Mouse (Mus musculus): Measurements from ENCODE around the gene Camta1.

Gene Camta1

DNA sequence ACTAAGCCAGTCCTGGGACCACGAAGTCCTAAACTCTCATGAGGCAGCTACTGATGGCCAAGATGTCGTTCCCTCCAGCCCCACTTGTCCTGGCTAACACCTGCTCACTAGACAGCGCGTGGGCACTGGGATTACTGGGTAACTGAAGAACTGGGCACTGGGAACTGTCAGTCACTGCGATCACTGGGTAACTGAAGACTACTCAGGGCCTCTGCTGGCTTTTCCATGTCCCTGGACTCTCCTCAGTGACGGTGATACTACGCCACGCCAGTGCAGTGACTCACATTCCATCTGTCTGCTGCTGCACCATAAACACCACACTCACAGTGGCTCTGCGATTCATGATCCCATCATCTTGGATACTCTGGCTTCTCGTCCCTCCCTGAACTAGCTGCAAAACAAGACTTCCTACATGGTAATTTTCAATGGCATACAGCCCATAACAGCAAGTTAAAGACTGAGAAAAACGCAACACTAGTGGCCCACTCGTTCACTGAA is 81.7 kb downstream of the Camta1 start:
- ATAC-seq (ENCODE audit: low TSS enrichment), result peak; percentile 73; the same call in 1 of the 2 replicates

DNA sequence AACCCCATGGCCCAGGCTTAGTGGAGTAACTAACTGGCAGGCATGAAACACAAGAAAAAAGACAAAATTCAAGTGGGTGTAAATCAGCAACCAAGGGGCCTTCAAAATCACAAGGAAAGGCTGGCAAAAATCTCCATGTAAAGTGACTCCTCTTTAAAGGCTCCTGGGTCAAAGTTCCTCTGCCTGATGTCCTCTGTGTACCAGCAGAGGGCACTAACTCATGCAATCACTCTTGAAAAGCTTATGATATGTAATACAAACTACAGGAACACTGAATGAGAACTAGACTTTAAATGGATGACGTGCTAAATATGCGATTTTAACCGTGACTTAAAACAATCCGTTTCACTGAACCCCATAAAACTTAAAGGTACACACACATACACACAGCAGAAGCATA is 83.2 kb downstream of the Camta1 start:
- no peak for ATAC-seq (ENCODE audit: low TSS enrichment)

DNA sequence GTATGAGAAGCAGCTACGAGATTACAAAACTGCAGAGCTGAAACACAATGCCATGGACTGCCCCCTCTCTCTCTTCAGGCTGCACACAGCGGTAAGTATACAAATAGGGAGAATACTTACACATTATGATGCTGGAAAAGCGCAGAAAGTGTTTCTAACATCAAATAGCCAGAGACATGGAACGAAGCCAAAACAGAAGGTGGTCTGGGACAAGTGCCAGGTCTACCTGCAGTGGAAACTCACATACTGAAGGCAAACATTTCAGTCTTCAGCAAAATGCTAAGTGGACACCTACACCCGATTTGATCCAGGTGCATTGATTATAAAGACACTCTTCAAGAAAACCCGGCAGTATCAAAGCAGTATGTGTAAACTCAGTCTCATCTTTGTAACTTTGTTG is 84.2 kb downstream of the Camta1 start:
- no peak for ATAC-seq (ENCODE audit: low TSS enrichment)

DNA sequence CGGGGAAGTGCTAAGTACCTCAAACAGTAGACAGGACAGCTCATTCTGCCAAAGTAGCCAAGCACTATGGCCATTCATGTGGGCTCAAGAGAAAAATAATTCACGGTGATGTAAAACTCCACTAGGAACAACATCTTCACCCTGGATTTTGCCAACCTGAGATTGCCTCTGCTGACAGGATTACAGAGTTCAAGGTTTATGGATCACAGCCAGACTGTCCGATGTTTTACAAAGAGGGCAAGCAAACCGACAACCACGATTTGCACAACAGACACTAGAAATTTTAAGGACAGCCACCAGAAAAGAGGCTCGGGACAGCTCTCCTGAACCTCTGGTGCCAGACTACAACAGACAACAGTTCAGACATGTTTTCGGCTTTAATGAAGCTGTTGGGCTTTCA is 86.2 kb downstream of the Camta1 start:
- no peak for ATAC-seq (ENCODE audit: low TSS enrichment)

DNA sequence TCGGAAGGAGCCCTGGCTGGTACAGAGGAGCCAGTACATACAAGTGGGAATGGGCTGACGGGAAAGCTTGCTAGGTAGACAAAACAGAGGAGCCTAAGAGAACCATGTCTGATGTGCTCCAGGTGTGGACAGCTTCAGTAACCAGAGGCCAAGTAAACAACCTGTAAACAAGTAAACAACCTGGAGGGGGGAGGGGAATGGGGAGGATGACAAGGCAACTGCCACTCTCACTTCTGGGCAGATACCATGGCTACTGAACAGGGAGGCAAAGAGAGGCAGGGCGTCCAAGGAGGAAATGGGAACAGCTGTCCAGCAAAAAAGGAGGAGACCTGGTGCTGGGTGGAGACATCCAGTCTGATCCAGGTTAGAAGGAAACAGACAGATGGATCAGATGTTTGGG is 88.0 kb downstream of the Camta1 start:
- ATAC-seq (ENCODE audit: low TSS enrichment), result no peak

DNA sequence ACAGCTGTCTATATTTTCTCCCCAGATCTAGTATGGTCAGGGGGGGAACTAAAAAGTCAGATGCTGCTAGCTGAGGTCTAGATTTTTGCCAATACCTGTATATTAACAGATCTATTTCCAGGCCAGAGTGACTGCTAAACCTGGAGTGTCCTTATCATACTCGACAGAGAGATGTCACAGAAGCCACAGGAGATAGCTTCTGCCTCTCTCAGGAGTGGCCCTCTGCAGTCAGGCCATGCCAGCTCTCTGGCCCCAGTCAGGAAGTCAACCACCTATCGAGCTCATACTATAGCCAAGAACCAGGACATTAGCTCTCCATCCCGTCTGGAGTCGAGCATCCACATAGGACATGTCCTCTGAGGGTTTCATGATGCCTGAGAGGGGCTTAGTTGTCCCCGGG is 88.7 kb downstream of the Camta1 start:
- no peak for ATAC-seq (ENCODE audit: low TSS enrichment)

DNA sequence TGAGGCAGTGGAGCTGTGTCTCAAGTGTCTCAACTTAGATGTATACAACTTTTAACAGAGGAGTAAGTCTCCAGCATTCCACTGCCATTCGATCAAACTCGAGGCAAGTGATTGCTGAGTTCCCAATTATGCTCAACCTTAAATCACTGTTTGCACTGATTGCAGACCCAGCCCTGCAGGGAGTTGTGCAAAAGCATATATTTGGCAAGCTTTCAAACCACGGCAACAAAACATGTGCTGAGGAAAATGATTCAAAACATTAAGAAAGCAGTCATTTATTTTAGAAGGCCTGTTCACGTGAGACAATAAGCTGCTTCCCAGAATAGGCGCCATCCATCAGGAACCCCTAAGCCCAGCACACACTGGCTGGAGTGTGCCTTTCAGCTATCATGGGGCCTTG is 91.0 kb downstream of the Camta1 start:
- ATAC-seq (ENCODE audit: low TSS enrichment), result no peak

DNA sequence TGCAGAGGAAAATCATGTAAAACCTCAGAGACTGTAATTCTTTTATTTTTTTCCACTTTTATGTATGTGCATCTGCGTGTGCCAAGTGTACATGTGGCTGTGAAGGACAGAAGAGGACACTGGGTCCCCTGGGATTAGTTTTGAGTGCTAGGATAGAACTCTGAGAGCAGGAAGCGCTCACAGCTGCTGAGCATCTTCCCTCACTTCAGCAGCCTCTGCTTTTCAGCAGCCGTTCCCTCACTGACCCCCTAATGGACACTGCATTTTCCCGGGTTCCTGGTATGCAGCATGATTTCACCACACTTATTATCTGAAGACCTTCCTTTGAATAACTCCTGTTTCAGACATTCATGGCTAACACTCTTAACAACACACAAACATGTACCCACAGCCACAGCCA is 93.9 kb downstream of the Camta1 start:
- no peak for ATAC-seq (ENCODE audit: low TSS enrichment)

DNA sequence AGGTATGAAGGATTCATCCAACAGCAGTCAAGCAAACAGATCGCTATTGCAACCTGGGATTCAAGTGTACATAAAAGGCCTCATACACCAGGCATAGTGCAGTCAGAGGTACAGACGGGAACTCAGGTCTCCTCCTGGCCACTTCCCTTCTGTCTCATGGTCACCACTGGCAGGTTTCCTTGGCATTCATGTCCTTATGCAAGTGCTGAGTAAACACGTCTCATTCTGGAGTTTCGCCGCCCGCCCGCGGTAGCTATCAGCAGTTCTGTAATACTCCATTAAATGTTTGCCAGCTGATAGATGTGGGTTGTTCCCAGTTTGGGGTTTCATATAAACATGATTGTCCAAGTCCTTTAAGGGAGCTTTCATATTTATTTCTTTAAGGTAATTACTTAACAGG is 94.3 kb downstream of the Camta1 start:
- no peak for ATAC-seq (ENCODE audit: low TSS enrichment)

DNA sequence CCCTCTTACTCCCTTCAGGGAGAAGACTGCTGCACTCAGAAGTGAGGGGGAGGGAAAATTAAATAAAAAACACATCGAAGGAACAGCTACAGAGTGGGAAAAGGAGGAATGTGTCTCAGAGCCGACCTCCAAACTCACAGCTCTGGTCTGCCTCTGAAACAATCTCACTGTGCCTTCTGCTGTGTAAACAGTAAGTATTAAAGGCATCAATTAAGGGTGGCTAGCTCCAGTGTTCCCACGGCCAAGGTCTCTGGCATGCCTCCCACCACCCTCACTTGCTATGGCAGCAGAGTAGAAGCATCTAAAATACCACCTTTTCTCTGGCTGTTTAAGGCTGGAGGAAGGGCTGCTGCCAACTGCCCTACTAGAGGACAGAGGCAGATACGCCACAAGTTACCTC is 96.3 kb downstream of the Camta1 start:
- peak; percentile 80 for ATAC-seq (ENCODE audit: low TSS enrichment)

DNA sequence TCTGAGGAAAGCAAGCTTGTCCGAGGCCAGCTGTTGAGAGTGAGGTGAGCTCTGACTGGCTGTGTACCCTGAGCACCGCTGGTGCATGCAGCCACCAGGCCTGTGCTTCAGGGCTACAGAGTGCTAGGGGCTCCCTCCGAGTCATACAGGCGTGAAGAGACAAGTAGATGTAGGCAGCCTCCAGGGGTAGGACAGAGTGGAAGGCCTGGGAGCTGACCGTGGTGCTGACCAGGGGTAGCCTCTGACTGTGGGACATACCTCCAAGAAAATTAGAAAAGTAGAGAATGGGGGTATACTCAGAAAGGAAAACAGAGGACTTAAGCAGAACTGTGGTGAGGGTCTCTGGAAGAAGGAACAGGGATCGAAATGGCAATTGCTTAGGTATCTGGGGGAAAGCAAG is 97.7 kb downstream of the Camta1 start:
- ATAC-seq (ENCODE audit: low TSS enrichment), result no peak

DNA sequence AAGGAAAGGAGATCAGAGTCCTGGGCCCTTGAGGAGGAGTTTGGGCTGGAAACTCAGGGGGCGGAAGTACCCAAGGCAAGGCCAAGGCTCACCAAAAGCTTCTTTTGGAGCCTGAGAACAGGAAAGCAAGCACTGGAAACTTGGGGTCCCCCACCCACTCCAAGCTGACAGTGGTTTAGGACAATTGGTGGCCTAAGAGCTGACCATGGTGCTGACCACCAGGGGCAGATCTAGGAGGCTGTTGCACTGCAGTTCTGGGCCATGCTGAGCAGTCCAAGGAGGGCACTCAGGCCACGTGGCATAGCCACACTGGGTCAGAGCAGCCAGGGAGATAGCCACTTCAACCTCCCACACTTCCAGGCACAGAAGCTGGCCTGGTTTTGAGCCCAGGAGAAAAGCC is 102.6 kb downstream of the Camta1 start:
- ATAC-seq (ENCODE audit: low TSS enrichment), result no peak

DNA sequence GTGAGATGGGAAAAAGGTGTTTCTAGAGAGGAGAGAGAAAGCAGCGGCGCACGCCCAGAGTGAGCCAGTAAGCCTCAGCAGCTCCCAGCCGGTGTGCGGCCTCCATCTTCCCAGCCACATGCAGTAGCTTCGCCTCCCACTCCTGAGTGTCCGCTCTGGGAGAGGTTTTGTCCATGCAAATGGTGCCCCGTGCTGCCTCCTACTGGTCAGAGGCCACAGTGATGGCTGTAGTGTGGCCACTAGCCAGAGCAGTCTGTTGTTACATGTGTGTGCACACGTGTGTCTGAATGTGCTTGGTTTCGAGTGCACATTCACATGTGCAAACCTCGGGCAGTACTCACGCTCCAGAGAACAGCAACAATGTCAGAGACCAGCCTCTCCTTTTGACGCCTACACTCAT is 103.3 kb downstream of the Camta1 start:
- no peak; the same call in 1 of the 2 replicates for ATAC-seq (ENCODE audit: low TSS enrichment)

DNA sequence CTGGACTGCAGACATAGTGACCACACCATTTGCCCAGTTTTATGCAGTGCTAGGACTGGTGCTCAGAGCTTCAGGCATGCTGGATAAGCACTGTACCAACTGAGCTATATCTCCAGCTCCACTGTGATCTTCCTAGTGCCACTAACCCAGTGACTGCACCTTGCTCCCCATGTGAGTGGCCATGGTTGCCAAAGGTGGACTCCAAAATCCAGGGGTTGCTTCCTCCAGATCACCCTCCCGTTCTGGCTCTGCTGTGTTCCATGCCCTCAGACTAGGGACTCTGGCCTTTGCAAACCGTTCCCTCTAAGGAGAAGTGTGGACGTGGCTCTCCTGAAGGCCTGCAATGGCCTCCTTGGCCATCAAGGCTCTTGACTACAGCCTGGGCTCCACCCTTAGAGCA is 104.4 kb downstream of the Camta1 start:
- ATAC-seq (ENCODE audit: low TSS enrichment), result no peak

DNA sequence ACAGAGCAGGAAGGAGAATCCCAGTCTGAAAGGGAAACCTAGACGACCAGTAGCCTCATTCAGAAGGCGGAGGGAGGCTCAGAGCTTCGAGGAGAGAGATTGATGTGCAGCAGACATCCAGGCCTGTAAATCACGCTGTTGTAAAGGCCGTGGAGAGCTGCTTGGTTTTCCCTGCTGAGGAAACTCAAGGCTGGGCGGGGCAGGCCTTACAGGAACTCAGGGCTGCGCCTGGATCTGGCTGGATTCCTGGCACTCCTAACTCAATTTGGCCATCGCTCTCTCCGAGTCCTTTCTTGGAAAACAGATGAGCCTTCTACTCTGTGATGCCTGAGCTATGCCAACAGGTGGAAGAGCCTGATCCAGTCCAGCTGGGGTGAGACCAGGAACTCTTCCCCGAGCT is 105.3 kb downstream of the Camta1 start:
- ATAC-seq (ENCODE audit: low TSS enrichment), result no peak

DNA sequence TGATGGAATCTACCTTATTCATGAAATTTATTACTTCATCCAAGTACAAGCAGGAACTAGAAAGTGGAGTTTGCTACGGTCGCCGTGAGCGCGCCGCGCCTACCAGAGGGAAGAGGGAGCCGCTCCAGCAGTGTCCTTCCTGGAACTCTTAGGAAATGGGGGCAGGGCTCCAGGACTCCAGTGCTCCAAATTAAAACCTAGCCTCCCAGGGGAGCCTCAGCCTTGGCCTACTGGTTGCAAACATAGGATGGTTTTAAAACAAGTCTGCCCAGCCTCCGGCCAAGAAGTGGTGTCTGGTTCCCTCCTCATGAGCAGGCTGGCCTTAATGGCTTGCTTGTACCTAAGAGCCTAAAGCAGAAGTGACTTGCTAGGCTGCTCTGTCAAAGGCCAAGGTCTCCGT is 108.4 kb downstream of the Camta1 start:
- no peak for ATAC-seq (ENCODE audit: low TSS enrichment)

DNA sequence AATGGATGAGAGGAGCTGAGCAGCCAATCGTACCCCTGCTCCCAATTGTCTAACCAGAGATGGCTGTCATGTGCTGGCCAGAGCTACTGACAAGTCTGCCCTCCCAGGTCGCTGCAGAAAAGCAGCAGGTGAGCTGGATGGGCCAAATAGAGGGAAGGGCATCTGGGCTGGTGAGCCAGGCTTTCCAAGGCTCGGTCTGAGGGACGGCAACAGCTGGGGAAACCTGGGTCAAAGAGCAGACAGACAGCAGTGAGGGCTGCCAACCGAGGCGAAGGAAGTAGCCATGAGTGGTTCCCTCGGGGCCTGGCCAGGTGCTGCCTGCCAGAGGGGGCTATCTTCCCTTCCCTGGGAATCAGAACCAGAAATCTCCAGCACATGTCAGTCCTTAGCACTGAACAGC is 109.1 kb downstream of the Camta1 start:
- no peak for ATAC-seq (ENCODE audit: low TSS enrichment)

DNA sequence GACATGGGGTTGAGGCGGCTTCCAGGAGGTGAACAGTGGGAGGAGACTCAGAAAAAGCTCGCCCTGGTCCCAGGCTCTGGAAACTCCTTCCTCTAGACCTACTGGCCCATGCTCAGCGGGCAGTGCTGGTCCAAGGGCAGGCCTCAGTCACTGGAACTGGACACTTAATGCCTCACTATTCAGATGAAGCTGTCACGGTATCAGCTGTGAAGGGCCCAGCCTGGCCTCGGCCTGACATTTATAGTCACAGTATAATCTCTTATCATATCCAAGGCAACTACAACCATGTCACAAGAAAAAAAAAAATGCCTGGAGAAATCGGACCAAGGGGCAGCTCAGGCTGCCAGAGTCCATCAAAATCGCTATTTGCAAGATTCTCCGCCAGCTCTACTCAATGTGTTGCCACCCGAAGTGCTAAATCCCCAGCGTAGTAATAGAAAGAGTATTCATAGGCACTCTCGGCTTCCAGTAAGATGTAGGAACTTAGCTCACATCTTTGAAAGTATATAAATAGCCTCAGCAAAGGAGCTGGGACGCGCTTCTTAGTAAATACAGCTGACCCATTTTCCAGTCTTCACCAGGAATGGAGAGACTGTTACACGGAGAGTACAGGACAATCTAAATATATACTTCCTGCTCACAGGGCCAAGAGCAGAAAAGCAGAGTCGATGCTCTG is 110.3 kb downstream of the Camta1 start:
- ATAC-seq (ENCODE audit: low TSS enrichment), result peak; percentile 86

DNA sequence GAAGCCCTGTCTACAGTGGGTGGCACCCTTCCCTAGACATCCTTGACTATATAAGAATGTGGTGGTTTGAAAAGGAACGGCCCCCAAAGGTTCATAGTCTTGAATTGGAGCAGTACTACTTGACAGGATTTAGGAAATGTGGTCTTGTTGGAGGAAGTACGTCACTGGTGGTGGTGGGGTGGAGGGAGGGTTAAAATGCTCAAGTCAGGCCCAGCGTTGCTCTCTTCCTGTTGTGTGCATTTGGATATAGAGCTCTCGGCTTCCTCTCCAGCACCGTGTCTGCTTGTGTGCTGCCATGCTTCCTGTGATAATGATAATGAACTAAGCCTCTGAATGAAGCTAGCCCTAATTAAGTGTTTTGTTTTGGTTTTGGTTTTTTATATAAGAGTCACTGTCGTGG is 114.0 kb downstream of the Camta1 start:
- ATAC-seq (ENCODE audit: low TSS enrichment), result no peak

DNA sequence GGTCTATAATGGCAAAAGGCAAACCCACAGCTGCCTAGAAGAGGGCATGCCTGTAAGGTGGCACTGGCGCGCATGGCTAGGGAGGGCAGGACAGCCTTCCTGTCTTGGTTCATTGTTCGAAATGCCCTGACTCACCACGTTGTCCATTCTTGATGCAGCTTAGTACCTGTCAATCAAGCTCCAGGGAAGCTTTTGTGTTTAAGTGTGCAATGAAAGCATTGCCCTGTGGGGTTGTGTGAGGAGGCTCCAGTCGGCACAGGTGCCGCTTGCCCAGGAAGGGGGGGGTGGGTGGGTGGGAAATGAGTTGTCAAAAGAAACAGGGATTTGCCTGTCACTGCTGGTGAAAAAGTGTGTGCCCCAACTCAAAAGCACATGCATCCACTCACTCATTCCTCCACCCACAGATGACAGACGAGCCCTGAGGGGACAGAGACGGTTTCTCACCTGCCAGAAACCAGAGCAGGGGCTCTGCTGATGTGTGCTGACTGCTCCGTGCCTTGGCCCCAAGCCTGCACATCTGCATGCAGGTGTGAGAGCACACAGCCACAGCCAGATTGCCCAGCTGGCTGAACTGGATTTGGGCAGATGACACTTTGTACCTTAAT is 115.6 kb downstream of the Camta1 start:
- ATAC-seq (ENCODE audit: low TSS enrichment), result no peak

DNA sequence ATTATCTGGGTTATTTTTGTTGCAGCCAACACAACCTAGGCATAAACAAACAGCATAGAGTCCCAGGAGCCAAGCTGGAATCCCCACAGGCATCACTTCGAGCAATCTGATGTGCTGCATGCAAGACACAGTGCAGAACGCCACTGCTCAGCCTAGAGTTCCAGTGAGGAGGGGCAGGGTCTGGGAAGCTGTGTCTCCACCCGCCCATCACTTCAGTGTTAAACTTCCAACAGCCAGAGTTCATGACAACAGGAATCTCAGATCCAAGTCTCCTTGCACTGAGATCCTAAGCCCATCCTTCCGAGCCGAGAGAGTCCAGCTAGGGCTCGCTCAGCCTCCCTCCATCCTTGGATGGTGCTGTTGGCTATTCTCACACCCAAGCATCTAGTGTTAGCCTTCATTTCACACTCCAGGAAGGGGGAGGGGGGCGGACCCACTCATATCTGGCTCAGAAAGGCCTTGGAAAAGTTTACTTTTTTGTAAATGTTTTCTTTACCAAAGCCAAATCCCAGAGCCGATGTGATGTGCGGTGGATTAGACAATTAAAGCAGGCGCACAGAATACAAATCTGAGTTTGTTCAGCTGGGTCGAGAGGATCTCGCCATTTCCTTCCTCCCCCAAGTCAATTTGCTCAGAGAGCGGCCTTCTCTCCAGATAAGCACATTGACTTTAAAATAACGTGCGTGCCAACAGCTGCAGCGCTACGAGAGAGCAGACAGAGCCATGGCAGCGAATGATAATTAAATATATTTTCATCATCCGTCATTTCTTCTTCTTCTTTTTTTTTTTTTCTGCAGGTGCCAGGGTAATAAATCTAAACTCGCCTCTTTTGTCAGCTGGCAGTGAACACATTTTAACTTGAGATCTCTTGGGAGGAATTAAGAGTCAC is 120.2 kb downstream of the Camta1 start:
- no peak for ATAC-seq (ENCODE audit: low TSS enrichment)

DNA sequence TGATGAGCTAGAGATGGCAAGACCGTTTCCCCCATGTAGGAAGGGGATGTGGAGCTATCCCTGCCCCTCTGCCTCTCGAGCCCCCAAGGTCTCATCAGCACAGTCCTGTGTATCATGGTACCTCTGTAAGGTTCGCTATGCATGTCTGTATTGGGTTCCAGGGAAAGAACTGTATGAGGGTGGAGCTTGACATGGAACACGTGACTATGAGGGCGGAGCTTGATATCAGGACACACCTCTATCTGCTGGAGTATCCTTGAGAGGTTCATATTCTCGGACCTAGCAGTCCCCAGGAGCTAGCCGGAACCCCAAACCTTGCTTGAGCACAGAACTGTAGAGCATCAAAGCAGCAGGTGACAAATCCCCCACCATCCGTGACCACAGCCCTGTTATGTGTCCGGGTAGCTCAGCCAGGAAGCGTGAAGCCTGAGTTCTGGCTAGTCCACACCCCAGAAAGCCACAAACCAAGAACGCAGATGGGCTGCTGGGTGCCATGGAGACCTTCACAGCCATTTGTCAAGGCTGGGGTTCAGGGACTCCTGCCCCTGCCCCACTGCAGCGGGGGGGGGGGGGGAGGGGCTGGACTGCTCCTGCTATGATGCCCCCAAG is 122.2 kb downstream of the Camta1 start:
- ATAC-seq (ENCODE audit: low TSS enrichment), result no peak

Data from frontal cortex, adult (tissue).